Mouse (Mus musculus) heart, postnatal 4 days (tissue): ENCODE measurements around the gene Sec24c. TPM values are rescaled to one million over a fixed set of nuclear protein-coding genes. Genes with fewer than 3 reads are reported as not detected.
"Not testable (repeated sequence)": the region's sequence is repeated elsewhere in the genome, so short reads cannot be mapped to it uniquely, and the experiment has no call there.

Experiments
- DNase-seq: peaks from one replicate; pipeline ENCODE4 v3.0.0; 2021
- total RNA-seq, 2 experiments: library from RNA; stranded (reverse); gene quantifications; 2 replicates each; pipeline ENCODE4 v1.2.3; 2021

The Sec24c gene
- 100 to 1,000 TPM in 1 of 2 experiments, 10 to 100 TPM in 1; 96.3 to 110 TPM for total RNA-seq

DNA sequence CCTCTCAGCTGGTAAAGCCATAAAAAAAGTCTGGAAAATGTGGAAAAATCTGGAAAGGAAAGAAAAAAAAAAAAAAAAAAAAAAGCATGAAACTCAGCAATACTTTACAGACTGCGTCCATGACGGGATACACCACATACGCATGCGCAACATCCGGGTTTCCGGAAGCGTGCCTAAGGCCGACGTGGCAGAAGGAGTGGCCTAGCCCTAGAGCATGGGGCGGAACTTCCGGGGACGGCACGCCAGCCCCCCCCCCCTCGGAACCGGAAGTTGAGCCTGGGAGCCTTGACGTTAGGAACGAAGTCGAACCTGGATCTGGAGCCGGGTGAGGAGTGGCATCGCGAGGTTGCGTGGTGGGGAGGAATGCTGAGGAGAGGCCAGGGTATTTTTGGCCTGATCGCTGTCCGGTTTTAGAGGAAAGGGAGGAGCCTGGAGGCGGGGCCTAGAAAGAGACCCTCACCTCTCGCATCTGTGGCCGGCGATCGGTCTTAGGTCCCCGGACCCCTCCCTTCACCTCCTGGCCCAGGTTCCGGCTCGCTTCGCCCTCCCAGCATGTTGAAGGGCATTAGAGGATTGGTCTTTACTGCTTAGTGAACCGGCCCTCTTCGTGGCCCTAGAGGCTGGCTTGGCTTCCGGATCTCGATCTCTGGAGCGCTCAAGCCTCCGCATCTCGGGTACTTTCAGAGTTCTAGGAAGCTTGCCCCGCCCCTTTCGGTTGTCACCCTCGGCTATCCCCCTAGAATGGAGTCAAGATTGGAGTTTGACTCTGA is at the start of gene Sec24c:
Gene Sec24c, plus strand, starts transcription at position 245 of the 770 bp plus-strand sequence.
- peak; percentile 99 for DNase-seq

GRCm38 (mm10) chr14:20626447-20626846 is 47.7 kb upstream of the Sec24c start:
- DNase-seq: no peak

GRCm38 (mm10) chr14:20626971-20627370 is 47.1 kb upstream of the Sec24c start:
- no peak for DNase-seq

- DNase-seq: no peak
Observed at GRCm38 (mm10) chr14:20631253-20631652, 42.9 kb upstream of the Sec24c start.

DNA sequence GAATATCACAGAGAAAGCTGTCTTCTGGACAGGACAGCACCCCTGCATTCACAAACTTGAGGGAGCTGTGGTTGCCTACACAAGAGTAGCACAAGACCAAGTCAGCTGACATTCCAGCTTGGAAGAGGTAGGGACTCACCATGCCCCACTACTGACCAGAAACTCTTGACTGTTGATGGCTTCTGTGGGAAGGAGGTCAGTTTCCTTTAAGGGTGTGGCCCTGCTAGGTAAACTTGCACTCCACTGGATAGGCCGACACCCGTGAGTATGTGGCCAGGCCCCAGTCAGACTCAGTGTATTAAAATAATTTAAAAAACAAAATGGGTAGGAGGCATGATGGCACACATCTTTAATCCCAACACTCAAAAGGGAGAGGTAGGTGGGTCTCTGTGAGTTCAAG is 38.6 kb upstream of the Sec24c start:
- no peak for DNase-seq

DNA sequence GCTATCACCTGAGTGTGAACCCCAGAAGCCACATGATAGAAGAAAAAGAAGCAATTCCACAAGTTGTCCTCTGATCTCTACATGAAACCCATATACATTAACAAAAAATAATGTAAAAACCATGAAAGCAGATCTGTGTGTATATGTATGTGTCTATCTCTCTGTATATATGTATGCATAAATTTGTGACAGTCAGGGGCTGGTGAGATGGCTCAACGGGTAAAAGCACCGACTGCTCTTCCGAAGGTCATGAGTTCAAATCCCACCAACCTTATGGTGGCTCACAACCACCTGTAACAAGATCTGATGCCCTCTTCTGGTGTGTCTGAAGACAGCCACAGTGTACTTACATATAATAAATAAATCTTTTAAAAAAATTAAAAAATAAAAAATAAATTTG is 37.1 kb upstream of the Sec24c start:
- not testable (repeated sequence) for DNase-seq

- no peak for DNase-seq
Observed at GRCm38 (mm10) chr14:20637818-20638574, 36.1 kb upstream of the Sec24c start.

DNA sequence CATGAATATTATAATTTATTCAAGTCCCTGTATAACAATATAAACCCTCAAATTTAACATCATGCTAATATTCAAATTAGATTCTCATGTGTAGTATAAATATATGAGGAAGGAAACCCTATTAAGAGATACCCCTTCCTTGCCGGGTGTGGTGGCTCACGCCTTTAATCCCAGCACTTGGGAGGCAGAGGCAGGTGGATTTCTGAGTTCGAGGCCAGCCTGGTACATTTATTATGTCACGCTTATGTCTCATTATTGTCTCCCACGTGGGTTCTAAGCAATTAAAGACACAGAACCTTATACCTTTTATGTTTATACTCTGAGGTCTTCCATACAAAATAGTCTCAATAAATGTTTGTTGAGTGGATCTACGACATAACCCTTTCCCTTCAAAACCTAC is 35.4 kb upstream of the Sec24c start:
- no peak for DNase-seq

DNA sequence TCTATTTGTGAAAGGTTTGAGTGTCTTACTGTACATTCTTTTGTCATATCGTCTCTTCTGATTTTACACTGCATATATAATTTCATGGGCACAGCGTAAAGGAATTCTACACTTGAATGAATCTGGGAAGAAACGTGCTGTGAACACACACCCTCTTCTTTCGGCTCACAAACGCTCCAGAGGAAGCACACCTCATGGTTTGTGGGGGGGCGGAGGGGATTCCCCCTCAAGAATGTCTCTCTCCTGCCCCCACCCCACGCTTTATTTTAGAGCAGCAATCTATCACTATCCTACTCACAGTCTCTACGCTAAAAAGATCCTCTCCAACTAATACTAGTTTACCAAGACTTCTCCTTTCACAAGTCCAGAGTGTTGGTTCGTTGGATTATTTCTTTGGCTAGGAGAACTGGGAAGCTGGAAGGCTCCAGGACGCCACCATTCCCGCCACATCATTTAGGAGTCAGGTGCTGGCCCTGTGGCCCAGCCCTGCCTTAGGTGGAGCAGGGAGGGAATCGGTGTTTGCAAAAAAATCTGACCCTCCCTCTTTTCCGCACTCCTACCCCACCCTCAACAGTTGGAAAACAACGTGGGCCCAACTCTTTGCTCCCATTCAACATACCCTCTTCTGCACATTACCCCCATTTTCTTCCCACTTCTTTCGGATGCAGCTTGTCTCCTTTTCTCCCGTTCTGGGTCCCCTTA is 34.0 kb upstream of the Sec24c start:
- no peak for DNase-seq

GRCm38 (mm10) chr14:20640644-20641437 is 33.3 kb upstream of the Sec24c start, which contains the start of gene Usp54:
Gene Usp54, minus strand, starts transcription at chr14:20641063.
- peak; percentile 98 for DNase-seq

DNA sequence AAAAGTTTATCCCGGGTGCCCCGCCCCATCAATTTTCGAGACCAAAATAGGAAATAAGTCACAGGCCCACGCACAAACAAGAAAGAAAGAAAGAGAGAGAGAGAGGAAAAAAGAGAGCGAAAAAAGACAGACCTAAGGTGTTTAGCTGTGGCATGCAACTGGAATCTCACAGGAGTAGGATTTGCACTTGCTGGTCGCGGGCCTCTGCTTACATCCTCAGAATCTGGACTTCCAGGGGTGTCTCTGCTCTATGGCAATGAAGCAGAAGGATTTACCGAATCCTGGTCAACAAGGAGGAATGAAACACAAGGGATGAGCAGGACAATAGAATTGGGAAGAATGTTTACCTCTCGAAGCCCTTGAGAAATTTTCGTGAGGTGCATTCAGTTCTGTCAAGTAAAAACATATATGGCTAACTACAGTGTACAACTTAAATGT is 32.7 kb upstream of the Sec24c start:
- DNase-seq: no peak

DNA sequence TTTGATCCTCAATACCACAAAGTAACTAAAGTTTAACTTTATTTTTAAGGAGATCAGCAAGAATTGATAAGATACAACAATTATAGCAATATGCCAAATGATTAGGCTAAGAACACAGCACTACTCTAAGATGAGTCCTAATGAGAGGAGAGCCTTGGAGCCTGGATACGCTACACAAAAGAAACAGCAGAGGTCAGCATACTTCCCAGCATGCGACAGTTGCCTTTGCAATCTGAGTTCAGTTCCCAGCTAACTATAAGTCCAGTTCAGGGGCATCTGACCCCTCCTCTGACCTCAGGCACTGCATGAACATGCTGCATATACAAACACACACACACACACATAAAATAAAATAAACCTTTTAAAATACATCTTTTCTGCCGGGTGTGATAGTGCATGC is 28.6 kb upstream of the Sec24c start:
- DNase-seq: no peak

DNA sequence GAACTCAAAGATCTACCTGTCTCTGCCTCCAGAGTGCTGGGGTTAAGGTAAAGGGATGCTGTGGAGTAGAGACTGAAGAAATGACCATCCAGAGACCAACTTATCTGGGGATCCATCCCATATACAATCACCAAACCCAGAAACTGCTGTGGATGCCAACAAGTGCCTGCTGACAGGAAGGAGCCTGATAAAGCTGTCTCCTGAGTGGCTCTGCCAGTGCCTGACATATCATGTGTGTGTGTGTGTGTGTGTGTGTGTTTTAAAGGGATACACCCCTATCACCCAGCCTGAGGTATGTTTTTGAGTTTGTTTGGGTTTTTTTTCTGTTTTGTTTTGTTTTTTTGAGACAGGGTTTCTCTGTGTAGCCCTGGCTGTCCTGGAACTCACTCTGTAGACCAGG is 27.7 kb upstream of the Sec24c start:
- no peak for DNase-seq

GRCm38 (mm10) chr14:20651000-20651399 is 23.1 kb upstream of the Sec24c start:
- peak; percentile 45 for DNase-seq

- DNase-seq: no peak
Observed at GRCm38 (mm10) chr14:20651722-20652256, 22.3 kb upstream of the Sec24c start.

GRCm38 (mm10) chr14:20654690-20655421 is 19.3 kb upstream of the Sec24c start:
- no peak for DNase-seq

- DNase-seq: no peak
Observed at GRCm38 (mm10) chr14:20655731-20656130, 18.4 kb upstream of the Sec24c start.

- DNase-seq: no peak
Observed at GRCm38 (mm10) chr14:20656361-20656760, 17.7 kb upstream of the Sec24c start, which contains the start of gene Myoz1. Gene Myoz1, minus strand, starts transcription at chr14:20656540.

- DNase-seq: peak; percentile 61
Observed at GRCm38 (mm10) chr14:20658326-20658725, 15.8 kb upstream of the Sec24c start.

DNA sequence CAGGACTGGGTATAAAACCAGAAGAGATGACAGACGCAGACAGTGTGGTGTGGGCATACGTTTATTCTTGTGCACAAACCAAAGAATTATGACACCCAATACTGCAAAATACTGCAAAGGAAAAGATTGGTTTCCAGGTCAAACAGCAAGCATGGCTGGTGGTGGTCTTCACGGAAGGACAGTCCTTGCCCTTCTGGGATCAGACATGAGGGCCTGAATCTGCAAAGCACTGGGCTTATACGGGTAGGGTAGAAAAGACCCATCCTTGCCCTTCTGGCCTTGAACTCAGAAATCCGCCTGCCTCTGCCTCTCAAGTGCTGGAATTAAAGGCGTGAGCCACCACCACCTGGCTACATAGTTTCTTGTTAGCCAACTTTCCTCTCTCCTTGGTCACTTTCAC is 15.2 kb upstream of the Sec24c start:
- no peak for DNase-seq

GRCm38 (mm10) chr14:20659687-20660086 is 14.4 kb upstream of the Sec24c start:
- no peak for DNase-seq
